In genomic region chr2:126399017-126399416, GRCm38 (mm10) we compare ENCODE assay signal across 16 mouse cellular contexts.
"Had no signal": no experiment of that assay in that cellular context is flagged by ENCODE, and none has a peak within 500 bp of the region (broad histone marks: within the 10 kb centered on the region; RNA-seq: fewer than 3 reads in every experiment).

No protein-coding gene starts in this region.

- H3K9me3 ChIP-seq: neural tube, embryonic 13.5 days; neural tube, embryonic 15.5 days; stomach, embryonic 15.5 days had no signal

- H3K27me3 ChIP-seq: neural tube, embryonic 13.5 days; neural tube, embryonic 15.5 days; stomach, embryonic 15.5 days had no signal

- H3K9ac ChIP-seq: neural tube, embryonic 13.5 days; neural tube, embryonic 15.5 days; stomach, embryonic 15.5 days had no signal

- H3K36me3 ChIP-seq: neural tube, embryonic 13.5 days; neural tube, embryonic 15.5 days; stomach, embryonic 15.5 days had no signal

- H3K4me3 ChIP-seq: neural tube, embryonic 13.5 days; neural tube, embryonic 15.5 days; stomach, embryonic 15.5 days had no signal

- H3K4me2 ChIP-seq: neural tube, embryonic 13.5 days; neural tube, embryonic 15.5 days; stomach, embryonic 15.5 days had no signal

- H3K27ac ChIP-seq: neural tube, embryonic 13.5 days; neural tube, embryonic 15.5 days; stomach, embryonic 15.5 days; stomach, postnatal 0 days had no signal

- H3K4me1 ChIP-seq: neural tube, embryonic 13.5 days; neural tube, embryonic 15.5 days; stomach, embryonic 15.5 days had no signal

- DNase-seq: retina, postnatal 1 day; right cerebral cortex, adult 18-20 months; right cerebral cortex, postnatal 14 days; right cerebral cortex, postnatal 25 days; right cerebral cortex, postnatal 4 days; spleen, adult 18-20 months; thymus, adult 18-20 months; thymus, adult 2 months; thymus, postnatal 14 days; thymus, postnatal 25 days; thymus, postnatal 36 days; thymus, postnatal 4 days had no signal
